Mouse (Mus musculus) lung, embryonic 16.5 days (tissue): ENCODE measurements at regions not wholly inside any gene's neighbourhood (a gene's known extent, or its start where the extent isn't known, plus 50 kb on each side); places are given as distances from the start of the nearest gene placed in this dataset.

Experiments used
- ATAC-seq: fragments of 200-750 bp; cut with Nextera tagmentation; 2 replicates; pipeline ENCODE4 v1.8.0; 2017; ENCODE audit warnings: low read depth, mild to moderate bottlenecking, moderate library complexity
- H3K27ac ChIP-seq: fragments of 300-500 bp; sonication (generic); 2 replicates; pipeline ENCODE4 v1.5.1; 2014; ENCODE audit warnings: mild to moderate bottlenecking, control low read depth, low read length
- H3K27me3 ChIP-seq: fragments of 300-500 bp; sonication (generic); 2 replicates; pipeline ENCODE4 v1.6.1; 2014; ENCODE audit warnings: low read depth, low read length, mixed read lengths; ENCODE audit not compliant: control insufficient read depth, insufficient read depth
- H3K36me3 ChIP-seq: fragments of 300-500 bp; sonication (generic); 2 replicates; pipeline ENCODE4 v1.6.1; 2014; ENCODE audit warnings: low read length; ENCODE audit not compliant: control insufficient read depth, insufficient read depth
- H3K4me1 ChIP-seq: fragments of 300-500 bp; sonication (generic); replicated peaks from 2 replicates; pipeline ENCODE4 v1.6.1; 2014; ENCODE audit warnings: low read length, mixed read lengths; ENCODE audit not compliant: control insufficient read depth, insufficient read depth
- H3K4me2 ChIP-seq: fragments of 300-500 bp; sonication (generic); 2 replicates; pipeline ENCODE4 v1.6.1; 2014; ENCODE audit warnings: low read depth, low read length, control low read depth
- H3K4me3 ChIP-seq: fragments of 300-500 bp; sonication (generic); 2 replicates; pipeline ENCODE4 v1.5.1; 2014; ENCODE audit warnings: mild to moderate bottlenecking, low read length, control low read depth
- H3K9ac ChIP-seq: fragments of 300-500 bp; sonication (generic); 2 replicates; pipeline ENCODE4 v1.6.1; 2014; ENCODE audit warnings: low read length, control low read depth
- H3K9me3 ChIP-seq: fragments of 300-500 bp; sonication (generic); 2 replicates; pipeline ENCODE4 v1.6.1; 2016; ENCODE audit warnings: low read length; ENCODE audit not compliant: control insufficient read depth
- WGBS: fragments of 180-500 bp; shearing (Covaris S2); extraction: QIAGEN DNeasy Blood & Tissue Kit; methylation state at CpG from one replicate; pipeline ENCODE4 v1.1.7; 2014; 5-methylcytosine and 5-hydroxymethylcytosine counted together

DNA sequence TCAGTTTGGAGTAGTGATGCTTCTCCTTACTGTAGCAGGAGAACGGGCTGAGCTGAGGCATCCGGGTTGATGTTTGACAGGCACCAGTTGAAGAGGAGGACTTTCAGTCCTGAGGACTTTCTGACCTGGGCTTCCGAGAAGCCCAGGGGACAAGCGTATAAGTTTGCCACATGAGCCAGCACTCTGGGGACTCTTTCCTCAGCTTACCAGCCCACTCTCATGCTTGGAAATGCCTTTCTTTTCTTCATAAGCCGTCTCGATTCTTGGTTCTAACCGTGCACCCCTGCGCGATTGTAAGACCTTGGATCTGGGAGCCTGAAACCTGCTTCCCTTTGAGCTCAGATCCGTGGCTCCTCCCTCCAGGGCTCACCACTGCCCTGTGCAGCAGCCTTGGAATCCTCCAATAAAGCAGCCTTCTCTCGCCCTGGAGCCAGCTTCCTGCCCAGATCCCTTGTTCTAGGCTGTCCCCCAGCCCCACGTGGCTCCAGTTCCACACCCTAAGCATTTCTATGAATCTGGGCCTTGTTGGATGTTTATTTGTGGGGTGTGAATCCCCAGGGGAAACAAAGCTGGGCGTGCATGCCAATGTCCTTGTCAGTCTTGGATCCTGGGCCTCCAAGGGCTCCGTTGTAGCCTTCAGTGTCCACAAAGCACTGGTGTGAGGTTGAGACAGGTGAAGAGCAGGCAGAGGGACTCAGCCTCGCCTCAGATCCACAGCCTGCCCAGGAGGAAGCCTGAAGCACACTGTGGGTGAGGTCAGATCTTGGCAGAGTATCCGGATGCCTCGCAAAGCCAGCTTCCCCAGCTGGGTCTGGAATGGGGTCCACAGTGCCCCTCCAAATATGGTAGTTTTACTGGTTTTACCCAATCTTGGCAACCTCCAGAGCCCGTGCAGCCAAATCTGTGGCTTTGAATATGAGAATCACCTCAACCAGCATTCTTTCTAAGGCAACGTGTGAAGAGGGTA lies 163.7 kb downstream of the Ly86 start:
- H3K4me1 ChIP-seq: peaks cover 50% of the 10 kb centered on the region
- H3K4me2 ChIP-seq: peak overlapping the region; percentile 34
- H3K4me3 ChIP-seq: no peak overlapping the region
- ATAC-seq: peak; percentile 70
- H3K9ac ChIP-seq: peak overlapping the region; percentile 61
- no peaks in the 10 kb centered on the region for H3K36me3 ChIP-seq
- peak overlapping the region; percentile 96 for H3K27ac ChIP-seq
- 20% methylated on average over 19 of the region's 19 CpGs for WGBS
- H3K9me3 ChIP-seq: no peaks in the 10 kb centered on the region
- no peaks in the 10 kb centered on the region for H3K27me3 ChIP-seq

DNA sequence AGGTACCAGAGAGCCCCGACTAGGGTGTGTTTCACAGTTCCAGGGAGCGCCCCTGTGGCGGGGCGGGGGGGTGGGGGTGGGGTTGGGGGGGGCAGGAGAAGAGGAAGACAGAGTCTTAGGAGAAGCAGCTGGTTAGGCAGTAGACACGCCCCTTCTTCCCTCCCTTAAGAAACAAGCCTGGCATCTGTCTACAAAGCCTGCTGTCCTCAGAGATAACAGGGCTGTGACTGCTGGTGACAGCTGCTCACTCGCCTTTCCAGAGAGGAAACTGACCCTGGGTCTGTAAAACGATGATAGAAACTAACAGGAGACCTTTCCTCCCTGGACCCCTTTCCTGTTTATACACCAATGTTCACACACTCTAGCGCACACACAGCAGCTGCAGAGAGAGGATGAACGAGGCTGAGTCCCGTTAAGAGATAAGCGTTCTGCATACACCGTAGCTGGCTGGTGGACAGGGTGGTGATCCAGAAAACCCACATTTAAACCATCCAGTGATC lies 164.4 kb downstream of the Ly86 start:
- Histone ChIP-seq H3K27me3 (no peaks in the 10 kb centered on the region), H3K4me2 (peak overlapping the region; percentile 34), H3K4me1 (peaks cover 51% of the 10 kb centered on the region), H3K9ac (peak overlapping the region; percentile 61), H3K4me3 (no peak overlapping the region), H3K9me3 (no peaks in the 10 kb centered on the region), H3K36me3 (no peaks in the 10 kb centered on the region), H3K27ac (peak overlapping the region; percentile 96)
- 4% methylated on average over 12 of the region's 12 CpGs for WGBS
- peak; percentile 74 for ATAC-seq

DNA sequence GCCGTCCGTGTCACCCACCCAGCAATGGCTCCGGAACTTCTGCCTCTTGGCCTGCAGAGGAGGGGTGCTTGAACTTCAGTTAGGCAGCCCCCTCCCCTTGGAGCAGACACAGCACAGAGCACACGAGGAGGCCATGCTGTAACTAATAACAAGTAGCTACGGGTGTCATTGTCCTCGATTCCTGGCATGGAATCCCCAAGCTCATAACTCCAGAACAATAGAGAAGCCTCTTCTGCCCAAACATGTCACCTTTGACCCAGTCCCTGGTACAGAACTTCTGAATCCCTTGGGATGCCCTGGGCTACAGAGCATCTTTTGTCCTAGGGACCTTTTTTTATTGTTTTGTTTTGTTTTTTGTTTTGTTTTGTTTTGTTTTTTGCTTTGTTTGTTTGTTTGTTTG lies 165.5 kb downstream of the Ly86 start:
- peaks cover 57% of the 10 kb centered on the region for H3K4me1 ChIP-seq
- no peak overlapping the region for H3K4me2 ChIP-seq
- no peak for ATAC-seq
- H3K4me3 ChIP-seq: no peak overlapping the region
- 73% methylated on average over 6 of the region's 6 CpGs for WGBS
- no peak overlapping the region; the same call in 1 of the 2 replicates for H3K9ac ChIP-seq
- no peaks in the 10 kb centered on the region for H3K36me3 ChIP-seq
- H3K27ac ChIP-seq: peak overlapping the region; percentile 93
- H3K9me3 ChIP-seq: no peaks in the 10 kb centered on the region
- H3K27me3 ChIP-seq: no peaks in the 10 kb centered on the region

DNA sequence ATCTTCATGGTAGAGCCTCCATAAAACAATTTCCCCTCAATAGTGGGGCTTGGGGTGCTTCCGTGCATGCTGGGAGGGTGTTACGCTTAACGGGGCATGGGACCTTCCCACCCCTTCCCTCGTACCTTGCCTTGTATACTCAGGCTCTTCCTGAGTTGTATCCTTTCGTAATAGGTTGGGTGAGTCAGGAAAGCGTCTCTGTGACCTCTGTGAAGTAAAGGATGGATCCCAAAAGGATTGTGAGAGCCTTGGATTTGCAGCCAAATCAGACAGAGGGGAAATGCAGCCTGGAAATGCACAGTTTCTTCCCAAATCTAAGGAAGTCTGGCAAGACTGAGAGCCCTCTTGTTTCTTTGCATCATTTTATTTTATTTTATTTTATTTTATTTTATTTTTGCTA lies 166.0 kb downstream of the Ly86 start:
- peak overlapping the region; percentile 93; the same call in 1 of the 2 replicates for H3K27ac ChIP-seq

DNA sequence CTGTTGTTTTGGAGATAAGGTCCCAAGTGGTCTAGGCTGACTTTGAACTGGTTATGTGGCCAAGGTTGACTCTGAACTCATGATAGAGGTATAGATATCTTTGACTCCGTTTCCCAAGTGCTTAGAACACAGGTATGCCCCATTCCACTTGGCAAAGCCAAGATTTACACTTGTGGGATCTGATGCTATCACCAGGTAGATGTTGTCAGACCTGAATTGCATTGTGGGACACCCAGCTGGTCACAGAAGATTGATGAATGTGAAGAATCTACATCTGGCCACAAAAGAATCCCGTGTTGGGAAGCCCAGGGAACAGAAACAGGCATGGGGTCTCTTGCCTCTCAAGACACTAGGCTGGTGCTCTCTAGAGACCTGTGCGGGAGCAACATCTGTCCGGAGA lies 166.4 kb downstream of the Ly86 start:
- ATAC-seq: no peak
- H3K4me1 ChIP-seq: peaks cover 48% of the 10 kb centered on the region
- whole genome bisulfite sequencing: 62% methylated on average over 4 of the region's 4 CpGs

More for the DNA sequence above, 166.0 kb downstream of the Ly86 start:
- no peaks in the 10 kb centered on the region for H3K36me3 ChIP-seq
- no peak overlapping the region for H3K4me3 ChIP-seq
- H3K4me2 ChIP-seq: no peak overlapping the region
- no peak overlapping the region for H3K9ac ChIP-seq
- 73% methylated on average over 6 of the region's 6 CpGs for WGBS
- H3K9me3 ChIP-seq: no peaks in the 10 kb centered on the region
- peaks cover 52% of the 10 kb centered on the region for H3K4me1 ChIP-seq
- no peaks in the 10 kb centered on the region for H3K27me3 ChIP-seq
- no peak for ATAC-seq

DNA sequence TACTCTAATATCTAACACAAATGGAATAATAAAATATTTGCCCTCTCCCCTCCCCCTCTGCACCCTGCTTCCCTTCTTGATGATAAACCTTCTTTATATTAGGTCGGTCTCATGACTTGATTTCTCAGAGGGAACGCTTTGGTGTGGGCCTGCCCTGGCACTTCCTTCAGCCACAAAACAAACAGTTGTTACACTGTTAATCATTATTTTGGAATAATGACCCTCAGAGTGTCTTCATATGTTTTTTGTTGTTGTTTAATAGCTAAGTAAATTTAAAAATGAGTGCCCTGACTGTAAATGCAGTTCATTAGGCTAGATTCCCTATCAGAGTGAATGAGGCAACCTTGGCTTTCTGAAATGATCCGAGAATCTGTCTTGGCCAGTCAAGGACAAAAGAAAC lies 167.8 kb downstream of the Ly86 start:
- Histone ChIP-seq H3K4me2 (no peak overlapping the region), H3K4me1 (peaks cover 39% of the 10 kb centered on the region), H3K9ac (no peak overlapping the region), H3K27me3 (no peaks in the 10 kb centered on the region), H3K36me3 (no peaks in the 10 kb centered on the region), H3K27ac (peak overlapping the region; percentile 28), H3K9me3 (no peaks in the 10 kb centered on the region), H3K4me3 (no peak overlapping the region)
- no peak for ATAC-seq
- WGBS: 43% methylated on average over 3 of the region's 3 CpGs

More for the DNA sequence above, 166.4 kb downstream of the Ly86 start:
- Histone ChIP-seq H3K27ac (no peak overlapping the region), H3K9ac (no peak overlapping the region), H3K27me3 (no peaks in the 10 kb centered on the region), H3K4me2 (no peak overlapping the region), H3K36me3 (no peaks in the 10 kb centered on the region), H3K4me3 (no peak overlapping the region), H3K9me3 (no peaks in the 10 kb centered on the region)

DNA sequence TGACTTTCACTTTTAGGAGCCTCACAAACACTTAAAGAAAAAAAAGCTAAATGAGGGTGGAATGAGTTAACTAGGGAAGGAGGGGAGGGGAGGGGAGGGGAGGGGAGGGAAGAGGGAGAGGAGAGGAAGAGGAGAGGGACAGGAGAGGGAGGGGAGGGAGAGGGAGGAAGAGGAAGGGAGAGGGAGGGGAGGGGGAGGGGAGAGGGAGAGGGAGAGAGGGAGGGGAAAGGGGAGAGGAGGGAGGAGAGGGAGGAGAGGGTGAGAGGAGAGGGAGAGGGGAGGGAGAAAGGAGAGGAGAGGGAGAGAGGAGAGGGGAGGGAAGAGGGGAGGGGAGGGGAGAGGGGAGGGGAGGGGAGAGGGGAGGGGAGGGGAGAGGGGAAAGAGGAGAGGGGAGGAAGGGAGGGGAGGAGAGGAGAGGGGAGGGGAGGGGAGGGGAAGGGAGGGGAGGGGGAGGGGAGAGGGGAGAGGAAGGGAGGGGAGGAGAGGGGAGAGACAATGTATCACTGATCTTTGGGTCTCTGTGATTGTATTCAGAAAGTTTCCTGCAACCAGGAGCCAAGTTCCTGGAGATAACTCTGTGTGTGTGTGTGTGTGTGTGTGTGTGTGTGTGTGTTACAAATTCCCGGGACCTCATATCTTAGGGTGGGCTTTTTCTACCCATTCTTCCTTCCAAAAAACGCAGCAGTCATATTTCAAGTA lies 168.3 kb downstream of the Ly86 start:
- no peaks in the 10 kb centered on the region for H3K27me3 ChIP-seq
- peak; percentile 0; the same call in 1 of the 2 replicates for ATAC-seq
- no peaks in the 10 kb centered on the region for H3K36me3 ChIP-seq
- peaks cover 34% of the 10 kb centered on the region for H3K4me1 ChIP-seq
- H3K4me3 ChIP-seq: no peak overlapping the region
- H3K27ac ChIP-seq: peak overlapping the region; percentile 92
- H3K9me3 ChIP-seq: no peaks in the 10 kb centered on the region
- peak overlapping the region; percentile 57 for H3K9ac ChIP-seq
- WGBS: 10% methylated on average over 2 of the region's 2 CpGs
- H3K4me2 ChIP-seq: peak overlapping the region; percentile 38

DNA sequence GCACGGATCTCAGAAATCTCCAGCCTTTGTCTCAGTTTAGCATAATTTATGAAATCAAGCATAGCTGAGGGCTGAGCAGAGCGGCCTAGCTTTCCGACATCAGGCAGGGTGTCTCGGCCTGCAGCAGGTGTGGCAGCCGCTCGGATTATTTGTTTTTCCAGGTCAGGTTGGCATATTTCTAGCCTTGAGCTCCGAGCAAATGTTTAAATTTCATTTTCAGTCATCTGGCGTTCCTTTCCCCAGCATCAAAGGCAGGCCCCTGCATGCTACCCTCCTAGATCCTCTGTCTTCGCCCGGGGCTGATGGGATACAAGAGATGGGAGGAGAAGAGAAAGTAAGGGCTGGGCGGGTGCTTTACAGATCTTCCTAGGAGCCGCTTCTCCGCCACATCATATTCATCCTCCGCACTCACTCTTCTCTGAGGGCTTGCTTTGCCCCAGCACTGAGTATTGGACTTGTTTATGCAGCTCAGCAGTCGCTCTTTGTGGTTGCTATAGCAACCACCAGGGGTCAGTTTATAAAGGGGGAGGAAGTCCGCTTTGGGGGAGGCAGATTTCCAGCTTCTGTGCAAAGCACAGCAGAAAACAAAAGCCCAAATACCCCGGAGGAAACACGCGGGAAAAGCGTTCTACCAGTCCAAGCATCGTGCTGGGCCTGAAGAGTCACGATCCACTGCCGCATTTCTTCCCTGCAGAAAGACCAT lies 169.0 kb downstream of the Ly86 start:
- peaks cover 27% of the 10 kb centered on the region for H3K4me1 ChIP-seq
- H3K27me3 ChIP-seq: no peaks in the 10 kb centered on the region
- H3K9ac ChIP-seq: peak overlapping the region; percentile 57
- 3% methylated on average over 23 of the region's 23 CpGs for WGBS
- ATAC-seq: peak; percentile 81
- peak overlapping the region; percentile 92 for H3K27ac ChIP-seq
- no peaks in the 10 kb centered on the region for H3K36me3 ChIP-seq
- peak overlapping the region; percentile 38 for H3K4me2 ChIP-seq
- H3K4me3 ChIP-seq: peak overlapping the region; percentile 1; the same call in 1 of the 2 replicates
- H3K9me3 ChIP-seq: no peaks in the 10 kb centered on the region
